Mouse (Mus musculus): ENCODE results near the gene Usp42. TPM values are rescaled to one million over a fixed set of nuclear protein-coding genes. Genes with fewer than 3 reads are reported as not detected.

Gene Usp42
- total RNA-seq, 1 experiment = 10.6 TPM

DNA sequence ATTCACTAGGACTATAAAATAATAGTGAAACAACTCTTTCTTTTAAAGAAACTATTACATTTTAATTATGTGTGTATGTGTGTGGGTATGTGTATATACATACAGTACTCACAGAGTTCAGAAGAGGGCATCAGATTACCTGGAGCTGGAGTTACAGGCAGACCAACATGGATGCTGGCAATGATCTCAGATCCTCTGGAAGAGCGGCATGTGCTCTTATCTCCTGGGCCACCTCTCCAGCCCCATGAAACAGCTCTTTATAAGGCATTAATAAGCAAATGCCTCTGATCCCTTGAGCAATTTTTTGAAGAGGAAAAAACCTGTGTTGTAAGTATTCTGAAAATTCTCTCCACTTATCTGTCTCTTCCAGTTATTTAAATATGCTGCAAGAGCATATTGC, 66.1 kb downstream of the Usp42 start:
- DNase-seq (ENCODE audit: low read depth, low spot score) = no peak
- no peak overlapping the region for H3K9ac ChIP-seq (ENCODE audit: insufficient read depth, low read depth, low read length, poor library complexity, severe bottlenecking)
- no peaks in the 10 kb centered on the region for H3K4me1 ChIP-seq (ENCODE audit: control insufficient read depth in 2 of 2, insufficient read depth in 2 of 2, low read length in 2 of 2, poor library complexity in 1 of 2)
- H3K9me3 ChIP-seq (ENCODE audit: control insufficient read depth, insufficient read depth, low read depth, low read length) = no peaks in the 10 kb centered on the region
- no peaks in the 10 kb centered on the region for H3K36me3 ChIP-seq (ENCODE audit: control insufficient read depth, insufficient read depth, low read length, poor library complexity, severe bottlenecking)
- no peak overlapping the region for H3K27ac ChIP-seq (ENCODE audit: insufficient read depth, low read depth, low read length, poor library complexity, severe bottlenecking)
- no peak for TF ChIP-seq HCFC1 (IDR thresholded peaks at IDR 0.05; ENCODE audit: borderline replicate concordance, insufficient read depth, low read length)
- TF ChIP-seq ZNF384 (IDR thresholded peaks at IDR 0.05; ENCODE audit: low read depth, low read length) = no peak
- no peak for TF ChIP-seq CHD2 (IDR thresholded peaks at IDR 0.05; ENCODE audit: low read depth, low read length)
- no peak for TF ChIP-seq ZC3H11A (IDR thresholded peaks at IDR 0.05; ENCODE audit: borderline replicate concordance, low read depth, low read length)
- no peak for TF ChIP-seq MAFK (IDR thresholded peaks at IDR 0.05; ENCODE audit: insufficient read depth, low read depth, low read length)
- in situ Hi-C loops (cut with MboI; ENCODE audit: low sequenced_read_pairs in 2 of 2, unreplicated experiment in 2 of 2) = no loop called here
- no peak overlapping the region for H3K4me3 ChIP-seq (ENCODE audit: insufficient read depth in 1 of 2, low read depth in 1 of 2, low read length in 2 of 2, poor library complexity in 1 of 2, severe bottlenecking in 1 of 2)

DNA sequence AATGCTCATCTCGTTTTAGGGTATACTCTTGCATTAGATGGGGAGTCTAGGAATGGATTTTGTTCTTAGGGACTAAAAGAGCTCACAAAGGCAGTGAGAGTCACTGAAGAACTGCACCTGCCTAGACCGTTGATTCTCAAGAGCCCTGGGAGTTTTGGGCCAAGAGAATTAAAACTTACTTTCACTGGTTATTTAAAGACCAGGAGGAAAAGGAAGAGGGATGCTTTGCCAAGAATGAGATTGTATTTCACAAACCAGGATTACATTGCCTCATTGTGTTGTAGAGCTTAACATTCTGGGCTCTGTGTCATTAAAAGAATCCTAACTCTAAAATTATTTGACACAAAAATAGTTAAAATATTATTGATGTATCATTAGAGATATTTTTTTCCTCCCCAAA, 66.5 kb downstream of the Usp42 start:
- no peaks in the 10 kb centered on the region for H3K4me1 ChIP-seq (ENCODE audit: control insufficient read depth in 2 of 2, insufficient read depth in 2 of 2, low read length in 2 of 2, poor library complexity in 1 of 2)
- DNase-seq (ENCODE audit: low read depth, low spot score) = no peak
- in situ Hi-C loops (cut with MboI; ENCODE audit: low sequenced_read_pairs in 2 of 2, unreplicated experiment in 2 of 2) = no loop called here
- TF ChIP-seq MAFK (IDR thresholded peaks at IDR 0.05; ENCODE audit: insufficient read depth, low read depth, low read length) = no peak
- TF ChIP-seq ZNF384 (IDR thresholded peaks at IDR 0.05; ENCODE audit: low read depth, low read length) = no peak
- TF ChIP-seq ZC3H11A (IDR thresholded peaks at IDR 0.05; ENCODE audit: borderline replicate concordance, low read depth, low read length) = no peak
- TF ChIP-seq CHD2 (IDR thresholded peaks at IDR 0.05; ENCODE audit: low read depth, low read length) = no peak
- no peak for TF ChIP-seq HCFC1 (IDR thresholded peaks at IDR 0.05; ENCODE audit: borderline replicate concordance, insufficient read depth, low read length)
- H3K27ac ChIP-seq (ENCODE audit: insufficient read depth, low read depth, low read length, poor library complexity, severe bottlenecking) = no peak overlapping the region
- no peak overlapping the region for H3K9ac ChIP-seq (ENCODE audit: insufficient read depth, low read depth, low read length, poor library complexity, severe bottlenecking)
- no peaks in the 10 kb centered on the region for H3K36me3 ChIP-seq (ENCODE audit: control insufficient read depth, insufficient read depth, low read length, poor library complexity, severe bottlenecking)
- H3K9me3 ChIP-seq (ENCODE audit: control insufficient read depth, insufficient read depth, low read depth, low read length) = no peaks in the 10 kb centered on the region
- no peak overlapping the region for H3K4me3 ChIP-seq (ENCODE audit: insufficient read depth in 1 of 2, low read depth in 1 of 2, low read length in 2 of 2, poor library complexity in 1 of 2, severe bottlenecking in 1 of 2)

GRCm38 (mm10) chr5:143663074-143663687, 68.9 kb downstream of the Usp42 start:
- Histone ChIP-seq H3K4me3 (ENCODE audit: insufficient read depth in 1 of 2, low read depth in 1 of 2, low read length in 2 of 2, poor library complexity in 1 of 2, severe bottlenecking in 1 of 2) (no peak overlapping the region), H3K36me3 (ENCODE audit: control insufficient read depth, insufficient read depth, low read length, poor library complexity, severe bottlenecking) (no peaks in the 10 kb centered on the region), H3K9me3 (ENCODE audit: control insufficient read depth, insufficient read depth, low read depth, low read length) (no peaks in the 10 kb centered on the region), H3K4me1 (ENCODE audit: control insufficient read depth in 2 of 2, insufficient read depth in 2 of 2, low read length in 2 of 2, poor library complexity in 1 of 2) (no peaks in the 10 kb centered on the region), H3K9ac (ENCODE audit: insufficient read depth, low read depth, low read length, poor library complexity, severe bottlenecking) (no peak overlapping the region), H3K27ac (ENCODE audit: insufficient read depth, low read depth, low read length, poor library complexity, severe bottlenecking) (no peak overlapping the region)
- in situ Hi-C loops (cut with MboI; ENCODE audit: low sequenced_read_pairs in 2 of 2, unreplicated experiment in 2 of 2) = no loop called here
- no peak for TF ChIP-seq ZNF384 (IDR thresholded peaks at IDR 0.05; ENCODE audit: low read depth, low read length)
- no peak for DNase-seq (ENCODE audit: low read depth, low spot score)

Other genes with a start within 250 kb of the Usp42 start
- gene Rac1, start 204.2 kb downstream of the Usp42 start, total RNA-seq (2012; rRNA removed) = 90.3 and 122 TPM in 2 replicates
- gene Cyth3, start 109.8 kb downstream of the Usp42 start, total RNA-seq (2012; rRNA removed) = 8.4 and 11.0 TPM in 2 replicates
- gene Eif2ak1, start 85.5 kb upstream of the Usp42 start, total RNA-seq (2012; rRNA removed) = 28.1 and 29.7 TPM in 2 replicates
- 0.45 and 0.90 TPM in 2 replicates for gene Ankrd61, start 165.4 kb upstream of the Usp42 start, total RNA-seq (2012; rRNA removed)
- 90.8 and 100 TPM in 2 replicates for gene Aimp2, start 177.6 kb upstream of the Usp42 start, total RNA-seq (2012; rRNA removed)
- 20.3 and 23.9 TPM in 2 replicates for gene Pms2, start 177.7 kb upstream of the Usp42 start, total RNA-seq (2012; rRNA removed)
- gene Gm42421, start 195.9 kb upstream of the Usp42 start, total RNA-seq (2012; rRNA removed) = 0.37 and 0.71 TPM in 2 replicates
- gene Rsph10b, start 200.8 kb upstream of the Usp42 start, total RNA-seq (2012; rRNA removed) = 0.13 and 0.58 TPM in 2 replicates